Mouse (Mus musculus): Measurements from ENCODE around the gene Tmem237. TPM values are rescaled to one million over a fixed set of nuclear protein-coding genes. Genes with fewer than 3 reads are reported as not detected.
A peak's percentile ranks its signal among the peaks of the same experiment; 100 is the strongest.

The Tmem237 gene
- polyA plus RNA-seq (2015; fragmentation: Nextera tagmentation; extraction: Ambion mirVana): 30.5 and 31.8 TPM in 2 replicates

- Histone ChIP-seq H3K27me3 (no peaks in the 10 kb centered on the region), H3K4me3 (replicated peaks) (peak within 1 kb of the TSS; percentile 76), H3K9me3 (replicated peaks) (no peaks in the 10 kb centered on the region), H3K4me1 (no peaks in the 10 kb centered on the region), H3K4me2 (replicated peaks) (peak within 1 kb of the TSS; percentile 76), H3K27ac (replicated peaks) (peak within 1 kb of the TSS; percentile 75), H3K9ac (peak within 1 kb of the TSS; percentile 68), H3K36me3 (no peaks in the 10 kb centered on the region)
- peak; percentile 97 for ATAC-seq (ENCODE audit: insufficient number of reproducible peaks, low FRiP score, low TSS enrichment, low read depth)
- WGBS: under 1% methylated on average over 74 of the region's 74 CpGs
Measured at GRCm38 (mm10) chr1:59119720-59120457, at the start of gene Tmem237. Gene Tmem237 (minus strand): TSS chr1:59120408.

GRCm38 (mm10) chr1:59169586-59169985 is 49.4 kb upstream of the Tmem237 start:
- peaks cover 37% of the 10 kb centered on the region for H3K36me3 ChIP-seq
- no peaks in the 10 kb centered on the region for H3K4me1 ChIP-seq
- no peak overlapping the region for H3K27ac ChIP-seq (replicated peaks)
- no peak overlapping the region for H3K4me3 ChIP-seq (replicated peaks)
- 80% methylated on average over 6 of the region's 6 CpGs for WGBS
- H3K9me3 ChIP-seq (replicated peaks): no peaks in the 10 kb centered on the region
- H3K9ac ChIP-seq: no peak overlapping the region
- no peak for ATAC-seq (ENCODE audit: insufficient number of reproducible peaks, low FRiP score, low TSS enrichment, low read depth)
- no peak overlapping the region for H3K4me2 ChIP-seq (replicated peaks)
- no peaks in the 10 kb centered on the region for H3K27me3 ChIP-seq

- Histone ChIP-seq H3K4me3 (replicated peaks) (no peak overlapping the region), H3K36me3 (peaks cover 37% of the 10 kb centered on the region), H3K4me2 (replicated peaks) (no peak overlapping the region), H3K4me1 (no peaks in the 10 kb centered on the region), H3K9ac (no peak overlapping the region), H3K9me3 (replicated peaks) (no peaks in the 10 kb centered on the region), H3K27me3 (no peaks in the 10 kb centered on the region), H3K27ac (replicated peaks) (no peak overlapping the region)
- no peak for ATAC-seq (ENCODE audit: insufficient number of reproducible peaks, low FRiP score, low TSS enrichment, low read depth)
- 81% methylated on average over 2 of the region's 2 CpGs for WGBS
Measured at GRCm38 (mm10) chr1:59168556-59168955, 48.3 kb upstream of the Tmem237 start.

- Histone ChIP-seq H3K9ac (no peak overlapping the region), H3K4me2 (replicated peaks) (no peak overlapping the region), H3K36me3 (peaks cover 30% of the 10 kb centered on the region; the same call in 1 of the 2 replicates), H3K27ac (replicated peaks) (no peak overlapping the region), H3K4me1 (0 out of 2 replicates have a peak, but pooled peaks cover 6% of the 10 kb centered on the region), H3K9me3 (replicated peaks) (no peaks in the 10 kb centered on the region), H3K27me3 (no peaks in the 10 kb centered on the region), H3K4me3 (replicated peaks) (no peak overlapping the region)
- WGBS: 86% methylated on average over 4 of the region's 4 CpGs
- ATAC-seq (ENCODE audit: insufficient number of reproducible peaks, low FRiP score, low TSS enrichment, low read depth): no peak
Measured at GRCm38 (mm10) chr1:59167654-59168425, 47.6 kb upstream of the Tmem237 start.

GRCm38 (mm10) chr1:59166232-59166905 is 46.2 kb upstream of the Tmem237 start:
- H3K36me3 ChIP-seq: peaks cover 25% of the 10 kb centered on the region; the same call in 1 of the 2 replicates
- H3K9ac ChIP-seq: no peak overlapping the region
- 87% methylated on average over 9 of the region's 9 CpGs for WGBS

DNA sequence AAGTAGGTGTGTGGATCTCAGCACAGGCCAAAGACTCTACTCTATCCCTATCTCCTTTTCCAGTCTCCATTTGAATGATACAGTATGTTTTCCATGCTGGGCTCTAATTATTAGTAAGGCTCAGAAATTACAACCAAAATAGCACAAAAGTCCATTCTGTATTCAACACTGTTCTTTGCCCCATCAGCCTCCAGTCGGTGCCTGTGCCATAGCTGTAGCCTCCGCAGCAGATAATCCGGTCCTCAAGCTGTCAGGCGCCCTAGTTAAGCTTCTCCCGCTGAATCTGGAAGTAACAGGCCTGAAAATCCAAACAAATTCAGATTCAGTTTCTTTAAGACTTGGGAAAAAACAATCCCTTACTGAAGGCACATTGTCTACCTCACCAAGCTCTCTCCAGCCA is 43.7 kb upstream of the Tmem237 start:
- Histone ChIP-seq H3K27me3 (no peaks in the 10 kb centered on the region), H3K9ac (no peak overlapping the region), H3K36me3 (peaks cover 19% of the 10 kb centered on the region; the same call in 1 of the 2 replicates), H3K27ac (replicated peaks) (no peak overlapping the region), H3K4me2 (replicated peaks) (no peak overlapping the region), H3K4me1 (0 out of 2 replicates have a peak, but pooled peaks cover 6% of the 10 kb centered on the region), H3K4me3 (replicated peaks) (no peak overlapping the region), H3K9me3 (replicated peaks) (no peaks in the 10 kb centered on the region)
- ATAC-seq (ENCODE audit: insufficient number of reproducible peaks, low FRiP score, low TSS enrichment, low read depth): no peak
- WGBS: 59% methylated on average over 5 of the region's 5 CpGs

More at GRCm38 (mm10) chr1:59166232-59166905, 46.2 kb upstream of the Tmem237 start:
- Histone ChIP-seq H3K27me3 (no peaks in the 10 kb centered on the region), H3K9me3 (replicated peaks) (no peaks in the 10 kb centered on the region), H3K27ac (replicated peaks) (no peak overlapping the region), H3K4me3 (replicated peaks) (no peak overlapping the region), H3K4me2 (replicated peaks) (no peak overlapping the region), H3K4me1 (0 out of 2 replicates have a peak, but pooled peaks cover 6% of the 10 kb centered on the region)
- ATAC-seq (ENCODE audit: insufficient number of reproducible peaks, low FRiP score, low TSS enrichment, low read depth): no peak

DNA sequence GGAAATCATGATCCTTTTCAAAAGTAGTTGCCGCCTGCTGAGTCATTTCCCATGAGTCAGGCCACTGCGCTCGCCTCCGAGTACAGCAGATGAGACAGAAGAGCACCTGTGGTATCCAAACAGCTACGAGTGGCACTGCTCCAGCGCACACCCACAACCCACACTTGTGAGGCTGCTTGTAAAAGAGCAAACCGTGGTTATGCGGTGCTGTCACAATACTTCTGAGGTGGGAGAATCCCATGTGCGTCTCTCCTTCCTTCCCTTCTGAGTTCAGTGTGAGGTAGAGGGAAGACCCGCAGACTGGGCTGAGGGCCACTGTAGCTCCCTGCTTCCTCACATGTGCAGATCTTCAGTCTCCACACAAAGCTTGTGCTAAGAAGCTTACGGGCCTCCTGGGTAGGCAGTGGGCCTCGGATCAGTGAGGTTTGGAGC is 42.8 kb upstream of the Tmem237 start, which contains the start of gene Mpp4:
Mpp4 (minus strand) TSS at position 360 of the 432 bp plus-strand sequence.
- Histone ChIP-seq H3K4me1 (0 out of 2 replicates have a peak, but pooled peaks cover 6% of the 10 kb centered on the region), H3K9ac (no peak within 1 kb of the TSS), H3K4me3 (replicated peaks) (no peak within 1 kb of the TSS), H3K4me2 (replicated peaks) (no peak within 1 kb of the TSS), H3K27ac (replicated peaks) (peak within 1 kb of the TSS; percentile 35), H3K9me3 (replicated peaks) (no peaks in the 10 kb centered on the region), H3K36me3 (peaks cover 18% of the 10 kb centered on the region; the same call in 1 of the 2 replicates), H3K27me3 (no peaks in the 10 kb centered on the region)
- 38% methylated on average over 12 of the region's 12 CpGs for WGBS
- no peak for ATAC-seq (ENCODE audit: insufficient number of reproducible peaks, low FRiP score, low TSS enrichment, low read depth)

- H3K36me3 ChIP-seq: peaks cover 12% of the 10 kb centered on the region; the same call in 1 of the 2 replicates
- no peak for ATAC-seq (ENCODE audit: insufficient number of reproducible peaks, low FRiP score, low TSS enrichment, low read depth)
- no peak overlapping the region for H3K4me3 ChIP-seq (replicated peaks)
- H3K9ac ChIP-seq: no peak overlapping the region
- no peaks in the 10 kb centered on the region for H3K27me3 ChIP-seq
- H3K4me1 ChIP-seq: 0 out of 2 replicates have a peak, but pooled peaks cover 6% of the 10 kb centered on the region
- WGBS: 37% methylated on average over 8 of the region's 8 CpGs
- H3K9me3 ChIP-seq (replicated peaks): no peaks in the 10 kb centered on the region
- H3K4me2 ChIP-seq (replicated peaks): no peak overlapping the region
- H3K27ac ChIP-seq (replicated peaks): peak overlapping the region; percentile 35
Measured at GRCm38 (mm10) chr1:59162309-59163024, 42.3 kb upstream of the Tmem237 start.

DNA sequence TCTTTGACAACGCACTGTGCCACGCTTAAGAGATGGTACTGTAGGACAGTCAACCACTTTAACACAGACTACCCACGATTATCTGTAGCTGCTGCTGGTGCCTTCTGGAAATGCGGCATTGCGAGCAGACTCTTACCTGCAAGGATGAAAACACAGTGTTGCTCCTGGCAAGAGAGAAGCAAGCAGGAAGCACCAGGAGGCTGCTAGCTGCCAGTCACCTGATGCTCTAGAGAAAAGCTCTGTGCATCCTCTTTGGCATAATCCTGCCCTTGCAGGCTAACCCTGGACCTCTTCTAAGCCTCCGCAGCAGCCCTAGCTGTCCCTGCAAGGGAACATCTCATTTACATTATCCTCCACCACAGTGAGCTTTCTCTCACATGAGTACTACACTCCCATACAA is 41.2 kb upstream of the Tmem237 start:
- no peak overlapping the region for H3K27ac ChIP-seq (replicated peaks)
- H3K4me2 ChIP-seq (replicated peaks): no peak overlapping the region
- 82% methylated on average over 6 of the region's 6 CpGs for WGBS

GRCm38 (mm10) chr1:59160871-59161270 is 40.7 kb upstream of the Tmem237 start:
- ATAC-seq (ENCODE audit: insufficient number of reproducible peaks, low FRiP score, low TSS enrichment, low read depth): no peak
- H3K27ac ChIP-seq (replicated peaks): no peak overlapping the region
- H3K36me3 ChIP-seq: 0 out of 2 replicates have a peak, but pooled peaks cover 2% of the 10 kb centered on the region
- H3K4me1 ChIP-seq: 0 out of 2 replicates have a peak, but pooled peaks cover 6% of the 10 kb centered on the region
- WGBS: 87% methylated on average over 6 of the region's 6 CpGs
- H3K4me2 ChIP-seq (replicated peaks): no peak overlapping the region
- no peak overlapping the region for H3K9ac ChIP-seq
- H3K9me3 ChIP-seq (replicated peaks): no peaks in the 10 kb centered on the region
- no peak overlapping the region for H3K4me3 ChIP-seq (replicated peaks)
- no peaks in the 10 kb centered on the region for H3K27me3 ChIP-seq

More for the DNA sequence above, 41.2 kb upstream of the Tmem237 start:
- ATAC-seq (ENCODE audit: insufficient number of reproducible peaks, low FRiP score, low TSS enrichment, low read depth): no peak
- Histone ChIP-seq H3K27me3 (no peaks in the 10 kb centered on the region), H3K4me1 (0 out of 2 replicates have a peak, but pooled peaks cover 6% of the 10 kb centered on the region), H3K36me3 (0 out of 2 replicates have a peak, but pooled peaks cover 6% of the 10 kb centered on the region), H3K9me3 (replicated peaks) (no peaks in the 10 kb centered on the region), H3K4me3 (replicated peaks) (no peak overlapping the region), H3K9ac (no peak overlapping the region)
